Mouse (Mus musculus): ENCODE data around the gene Sec13. TPM values are rescaled to one million over a fixed set of nuclear protein-coding genes. Genes with fewer than 3 reads are reported as not detected.

Sec13 gene
- polyA plus RNA-seq, 1 experiment from 2014 or later, result 277 TPM

GRCm38 (mm10) chr6:113683081-113683825, 57.3 kb downstream of the Sec13 start:
- Histone ChIP-seq H3K4me1 (replicated peaks) (peaks cover 8% of the 10 kb centered on the region; the same call in 1 of the 2 replicates), H3K36me3 (no peaks in the 10 kb centered on the region), H3K4me3 (replicated peaks) (no peak overlapping the region), H3K4me2 (no peak overlapping the region), H3K27ac (no peak overlapping the region), H3K9me3 (no peaks in the 10 kb centered on the region), H3K9ac (replicated peaks) (no peak overlapping the region), H3K27me3 (no peaks in the 10 kb centered on the region)
- ATAC-seq (ENCODE audit: insufficient number of reproducible peaks, insufficient read depth, low FRiP score, low TSS enrichment, low read depth), result no peak
- WGBS, result 88% methylated on average over 10 of the region's 10 CpGs

- ATAC-seq (ENCODE audit: insufficient number of reproducible peaks, insufficient read depth, low FRiP score, low TSS enrichment, low read depth), result no peak
- Histone ChIP-seq H3K27ac (no peak overlapping the region), H3K4me2 (no peak overlapping the region), H3K9ac (replicated peaks) (no peak overlapping the region), H3K4me3 (replicated peaks) (no peak overlapping the region), H3K4me1 (replicated peaks) (0 out of 2 replicates have a peak, but pooled peaks cover 4% of the 10 kb centered on the region), H3K36me3 (no peaks in the 10 kb centered on the region), H3K27me3 (no peaks in the 10 kb centered on the region), H3K9me3 (no peaks in the 10 kb centered on the region)
- 20% methylated on average over 4 of the region's 4 CpGs for WGBS
These were observed 59.3 kb downstream of the Sec13 start for GRCm38 (mm10) chr6:113681271-113681670.

GRCm38 (mm10) chr6:113679993-113680566, 60.5 kb downstream of the Sec13 start:
- no peak overlapping the region for H3K9ac ChIP-seq (replicated peaks)
- H3K4me1 ChIP-seq (replicated peaks), result 0 out of 2 replicates have a peak, but pooled peaks cover 4% of the 10 kb centered on the region
- H3K27ac ChIP-seq, result no peak overlapping the region
- H3K4me2 ChIP-seq, result no peak overlapping the region
- no peaks in the 10 kb centered on the region for H3K9me3 ChIP-seq
- 82% methylated on average over 9 of the region's 9 CpGs for WGBS
- H3K36me3 ChIP-seq, result no peaks in the 10 kb centered on the region
- no peak overlapping the region for H3K4me3 ChIP-seq (replicated peaks)
- H3K27me3 ChIP-seq, result no peaks in the 10 kb centered on the region
- ATAC-seq (ENCODE audit: insufficient number of reproducible peaks, insufficient read depth, low FRiP score, low TSS enrichment, low read depth), result no peak

- Histone ChIP-seq H3K36me3 (no peaks in the 10 kb centered on the region), H3K9me3 (no peaks in the 10 kb centered on the region), H3K9ac (replicated peaks) (no peak overlapping the region), H3K4me2 (no peak overlapping the region), H3K4me1 (replicated peaks) (0 out of 2 replicates have a peak, but pooled peaks cover 4% of the 10 kb centered on the region), H3K27ac (no peak overlapping the region), H3K4me3 (replicated peaks) (no peak overlapping the region), H3K27me3 (no peaks in the 10 kb centered on the region)
- 80% methylated on average over 14 of the region's 14 CpGs for WGBS
- ATAC-seq (ENCODE audit: insufficient number of reproducible peaks, insufficient read depth, low FRiP score, low TSS enrichment, low read depth), result no peak
These were observed 62.1 kb downstream of the Sec13 start for GRCm38 (mm10) chr6:113678246-113679012.

Small RNA genes lying within 50 kb of the gene (microRNA-seq; reads per million reads assigned to microRNA genes)
- 1.9 reads per million for gene Mir7042

Other genes starting within 250 kb of the Sec13 start
- gene Prrt3, start 238.8 kb downstream of the Sec13 start, polyA plus RNA-seq (2016; fragmentation: Nextera tagmentation; extraction: Ambion mirVana), result 0.98 and 1.0 TPM in 2 replicates
- gene Emc3, start 209.1 kb downstream of the Sec13 start, polyA plus RNA-seq (2016; fragmentation: Nextera tagmentation; extraction: Ambion mirVana), result 76.4 TPM in 2 replicates
- gene Fancd2, start 209.1 kb downstream of the Sec13 start, polyA plus RNA-seq (2016; fragmentation: Nextera tagmentation; extraction: Ambion mirVana), result 14.8 and 16.1 TPM in 2 replicates
- not detected in 2 replicates for gene Fancd2os, start 140.0 kb downstream of the Sec13 start, polyA plus RNA-seq (2016; fragmentation: Nextera tagmentation; extraction: Ambion mirVana)
- gene Brk1, start 136.0 kb downstream of the Sec13 start, polyA plus RNA-seq (2016; fragmentation: Nextera tagmentation; extraction: Ambion mirVana), result 206 and 211 TPM in 2 replicates
- 53.3 and 55.9 TPM in 2 replicates for gene Vhl, start 116.8 kb downstream of the Sec13 start, polyA plus RNA-seq (2016; fragmentation: Nextera tagmentation; extraction: Ambion mirVana)
- 4.1 and 5.4 TPM in 2 replicates for gene Irak2, start 102.3 kb downstream of the Sec13 start, polyA plus RNA-seq (2016; fragmentation: Nextera tagmentation; extraction: Ambion mirVana)
- gene Tatdn2, start 43.7 kb downstream of the Sec13 start, polyA plus RNA-seq (2016; fragmentation: Nextera tagmentation; extraction: Ambion mirVana), result 0.83 and 1.1 TPM in 2 replicates
- gene Ghrl, start 20.9 kb downstream of the Sec13 start, polyA plus RNA-seq (2016; fragmentation: Nextera tagmentation; extraction: Ambion mirVana), result 0.59 and 0.60 TPM in 2 replicates